Mouse (Mus musculus): ENCODE data around the gene Sstr3. TPM values are rescaled to one million over a fixed set of nuclear protein-coding genes. Genes with fewer than 3 reads are reported as not detected.

The Sstr3 gene
- total RNA-seq, 2 experiments from 2014 or later = 0.04 TPM; not detected in 1

DNA sequence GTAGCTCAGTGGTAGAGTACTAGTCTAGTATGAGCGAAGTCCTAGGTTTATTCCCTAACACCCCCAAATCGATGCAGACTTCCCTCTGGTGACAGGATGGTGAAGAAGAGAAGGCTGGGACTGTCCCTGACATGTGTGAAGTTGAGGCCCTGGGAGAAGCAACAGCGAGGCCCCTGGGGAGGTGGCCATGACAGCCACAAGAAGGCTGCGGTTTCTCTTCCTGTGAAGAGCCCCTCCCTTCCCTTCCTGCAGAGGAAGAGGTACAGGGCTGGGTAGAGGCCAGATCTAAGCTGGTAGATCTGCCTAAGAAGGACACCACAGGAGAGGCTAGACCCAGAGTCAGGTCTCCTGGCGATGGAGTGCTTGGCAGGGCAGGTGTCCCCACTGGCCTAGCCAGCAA is 19.5 kb upstream of the Sstr3 start:
- intact Hi-C loops (cut with DNase I; ENCODE audit: low total_unique reads) = no loop called here
- DNase-seq = no peak

- intact Hi-C loops (cut with DNase I; ENCODE audit: low total_unique reads) = no loop called here
- DNase-seq = no peak
Observed at GRCm38 (mm10) chr15:78563344-78563743, 18.9 kb upstream of the Sstr3 start.

DNA sequence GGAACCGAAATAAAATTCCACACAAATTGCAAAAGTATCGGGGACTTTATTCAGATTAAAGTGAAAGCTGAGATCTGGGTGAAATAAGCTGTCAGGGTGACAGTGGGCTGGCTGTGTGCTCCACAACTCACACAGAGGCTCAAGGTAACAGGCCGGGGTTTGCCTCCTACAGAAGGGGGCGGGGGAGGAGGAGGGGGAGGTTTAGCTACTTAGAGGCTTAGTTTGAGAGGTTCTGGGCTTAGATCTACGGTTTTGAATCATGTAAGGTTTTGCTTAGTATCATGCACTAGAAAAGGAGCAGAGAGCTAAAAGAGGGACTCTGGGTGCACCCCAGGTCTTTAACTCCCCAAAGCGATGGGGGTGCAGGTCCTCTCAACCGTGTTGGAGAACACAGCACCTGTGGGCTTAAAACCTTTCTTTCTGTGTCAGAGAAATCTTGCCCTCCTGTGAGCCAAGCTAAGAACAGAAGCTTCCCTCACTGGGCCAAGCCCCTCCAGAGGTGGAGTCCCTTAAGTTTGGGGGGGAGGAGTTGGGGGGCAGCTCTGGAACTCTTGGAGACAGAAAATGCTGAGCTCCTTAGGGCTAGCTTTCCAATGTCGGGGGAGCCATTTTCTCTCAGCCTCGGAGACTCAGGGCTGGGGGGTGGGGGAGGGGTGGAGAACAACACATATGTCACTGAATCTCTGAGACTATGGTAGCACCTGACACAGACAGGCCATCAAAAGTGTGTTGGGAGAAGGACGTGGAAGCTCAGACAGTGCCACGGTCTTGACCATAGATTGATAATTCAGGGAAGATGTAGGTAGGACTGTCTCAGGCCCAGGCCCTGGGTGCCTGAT is 14.9 kb upstream of the Sstr3 start:
- no peak for DNase-seq
- intact Hi-C loops (cut with DNase I; ENCODE audit: low total_unique reads) = no loop called here

- DNase-seq = no peak
- intact Hi-C loops (cut with DNase I; ENCODE audit: low total_unique reads) = no loop called here
Observed at GRCm38 (mm10) chr15:78557693-78558535, 13.4 kb upstream of the Sstr3 start.

- intact Hi-C loops (cut with DNase I; ENCODE audit: low total_unique reads) = no loop called here
- no peak for DNase-seq
Observed at GRCm38 (mm10) chr15:78554545-78555313, 10.2 kb upstream of the Sstr3 start.

- no peak for DNase-seq
- intact Hi-C loops (cut with DNase I; ENCODE audit: low total_unique reads) = no loop called here
Observed at GRCm38 (mm10) chr15:78549189-78549734, 4.8 kb upstream of the Sstr3 start.

GRCm38 (mm10) chr15:78548711-78549110 is 4.2 kb upstream of the Sstr3 start:
- no peak for DNase-seq
- intact Hi-C loops (cut with DNase I; ENCODE audit: low total_unique reads) = no loop called here

- no peak for DNase-seq
- intact Hi-C loops (cut with DNase I; ENCODE audit: low total_unique reads) = no loop called here
Observed at GRCm38 (mm10) chr15:78548336-78548665, 3.8 kb upstream of the Sstr3 start.

GRCm38 (mm10) chr15:78547415-78548335 is 3.2 kb upstream of the Sstr3 start:
- no peak for DNase-seq
- intact Hi-C loops (cut with DNase I; ENCODE audit: low total_unique reads) = no loop called here

- intact Hi-C loops (cut with DNase I; ENCODE audit: low total_unique reads) = no loop called here
- DNase-seq = no peak
Observed at GRCm38 (mm10) chr15:78546060-78546459, 1.6 kb upstream of the Sstr3 start.

GRCm38 (mm10) chr15:78544041-78544440 is 444 bp downstream of the Sstr3 start:
- DNase-seq = no peak
- intact Hi-C loops (cut with DNase I; ENCODE audit: low total_unique reads) = no loop called here

- intact Hi-C loops (cut with DNase I; ENCODE audit: low total_unique reads) = no loop called here
- DNase-seq = no peak
Observed at GRCm38 (mm10) chr15:78542767-78543303, 1.6 kb downstream of the Sstr3 start.

DNA sequence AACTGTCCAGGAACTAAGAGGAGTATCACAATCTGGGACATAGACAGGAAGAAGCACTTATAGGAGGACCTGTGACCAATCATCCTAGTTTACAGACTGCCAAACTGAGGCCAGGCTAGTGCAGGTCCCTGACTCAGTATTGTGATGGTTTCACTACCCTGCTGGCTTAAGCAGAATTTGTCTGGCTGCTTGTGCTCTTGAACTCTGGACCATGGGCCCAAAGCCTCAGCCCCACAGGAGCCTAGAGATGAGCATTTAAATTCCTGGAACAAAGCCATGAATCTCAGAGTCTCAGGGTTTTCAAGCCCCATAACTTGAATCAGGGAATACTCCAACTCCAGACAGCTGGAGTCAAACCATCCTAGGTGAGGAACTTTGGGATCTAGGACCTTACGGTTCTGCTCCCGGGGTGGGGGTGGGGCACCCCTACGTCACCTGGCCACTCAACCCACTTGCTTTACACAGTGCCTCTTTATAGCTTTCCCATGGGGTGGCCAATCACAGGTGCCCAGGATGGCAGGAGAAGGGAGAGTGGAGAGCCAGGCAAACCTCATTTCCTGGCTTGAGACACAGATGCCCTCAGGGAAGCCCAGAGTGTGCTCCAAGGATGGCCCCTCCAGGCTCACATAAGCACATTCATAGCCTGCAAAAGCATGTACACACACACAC is 2.3 kb downstream of the Sstr3 start:
- DNase-seq = no peak
- intact Hi-C loops (cut with DNase I; ENCODE audit: low total_unique reads) = no loop called here

DNA sequence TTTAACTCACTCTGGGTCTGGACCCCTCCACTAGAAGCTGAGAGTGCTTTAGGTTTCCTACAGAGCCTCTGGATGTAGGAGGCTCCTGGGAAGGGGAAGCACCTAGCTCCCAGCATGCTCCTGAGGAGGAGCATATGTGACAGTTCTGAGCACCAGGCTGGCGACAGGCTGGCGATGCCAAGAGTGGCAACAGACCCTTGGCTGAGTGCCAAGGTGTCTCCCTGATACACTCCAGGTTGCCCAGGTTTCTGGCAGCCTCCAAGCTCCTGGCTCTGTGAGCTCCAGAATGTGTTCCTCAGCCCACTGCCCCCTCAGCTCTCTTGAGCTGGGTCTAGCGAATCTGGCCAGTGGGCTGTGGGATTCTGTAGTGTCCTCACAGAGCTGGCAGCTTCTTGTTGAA is 2.9 kb downstream of the Sstr3 start:
- no peak for DNase-seq
- intact Hi-C loops (cut with DNase I; ENCODE audit: low total_unique reads) = no loop called here

DNA sequence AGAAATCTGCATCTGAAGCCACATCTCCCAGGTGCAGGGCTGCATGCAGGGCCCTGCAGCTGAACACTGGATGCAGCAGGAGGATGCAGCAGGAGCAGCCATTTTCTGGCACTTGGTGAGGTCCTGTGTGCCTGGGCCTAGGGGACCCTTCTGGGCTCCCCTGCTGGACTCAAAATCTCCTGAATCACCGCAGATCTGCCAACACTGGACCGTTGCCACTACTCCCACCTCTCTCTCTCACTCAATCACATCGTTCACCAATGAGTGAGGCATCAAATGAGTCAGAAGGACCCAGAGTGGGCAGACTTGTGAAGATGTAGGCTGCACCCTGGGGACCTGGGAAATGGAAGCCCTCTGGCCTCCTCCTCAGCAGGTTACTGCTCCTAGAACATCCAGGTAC is 3.4 kb downstream of the Sstr3 start:
- intact Hi-C loops (cut with DNase I; ENCODE audit: low total_unique reads) = no loop called here

DNA sequence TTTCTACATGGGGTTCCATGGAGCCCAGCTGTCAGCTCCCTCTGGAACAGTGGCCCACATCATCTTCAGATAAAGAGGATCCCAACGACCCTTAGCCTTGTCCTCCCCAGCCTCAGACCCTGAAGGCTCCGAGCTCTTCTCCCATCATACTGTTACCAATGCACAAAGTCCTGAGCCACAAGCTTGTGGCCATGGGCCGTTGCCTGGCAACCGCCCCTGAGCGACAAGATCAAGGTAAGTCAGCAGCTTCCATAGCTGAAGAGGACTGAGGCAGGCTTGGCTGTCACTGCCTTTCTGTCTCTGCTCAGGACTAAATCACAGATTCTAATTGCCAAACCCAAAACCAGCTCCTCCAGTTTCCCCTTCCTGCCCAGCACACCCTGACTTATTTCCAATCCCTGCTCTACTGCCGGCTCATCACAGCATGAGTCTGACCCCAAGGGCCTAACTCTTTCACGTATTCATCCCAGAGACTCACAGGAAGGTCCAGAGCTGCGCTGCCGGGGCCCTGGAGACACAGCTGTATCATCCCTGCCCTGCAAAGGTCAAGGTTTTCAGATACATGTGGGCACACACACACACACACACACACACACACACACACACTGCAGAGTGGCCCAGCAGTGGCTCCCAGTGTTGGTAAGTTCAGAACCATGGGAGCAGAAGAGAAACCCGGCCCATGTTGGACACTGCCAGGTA is 8.6 kb downstream of the Sstr3 start:
- no peak for DNase-seq
- intact Hi-C loops (cut with DNase I; ENCODE audit: low total_unique reads) = loop anchor here (2.0 kb wide), 1 partner anchor 23 kb away; no protein-coding TSS in a partner anchor

More for the DNA sequence above, 3.4 kb downstream of the Sstr3 start:
- no peak for DNase-seq

GRCm38 (mm10) chr15:78533346-78533835 is 11.1 kb downstream of the Sstr3 start:
- intact Hi-C loops (cut with DNase I; ENCODE audit: low total_unique reads) = loop anchor here (5.0 kb wide), 1 partner anchor 86 kb away; no protein-coding TSS in a partner anchor
- no peak for DNase-seq

Data from gastrocnemius, postnatal 14 days (tissue).